Mouse (Mus musculus) adrenal gland, adult 10 weeks (tissue): ENCODE results near the gene Il1rn. TPM values are rescaled to one million over a fixed set of nuclear protein-coding genes. Genes with fewer than 3 reads are reported as not detected.

ENCODE experiments used
- polyA plus RNA-seq: library from polyadenylated mRNA; stranded (reverse); fragments of 350-450 nt; fragmentation: Illumina TruSeq; extraction: RNeasy Lipid Tissue Mini Kit (QIAGEN cat#74804); gene quantifications from one replicate; pipeline ENCODE4 v1.2.3, GENCODE M21; 2014; ENCODE audit warnings: low read depth, low replicate concordance

Il1rn gene
- polyA plus RNA-seq = 0.99 TPM

GRCm38 (mm10) chr2:24336545-24336944, at the start of gene Il1rn:
Gene Il1rn (plus strand): TSS chr2:24336853.

GRCm38 (mm10) chr2:24290896-24291295, 45.8 kb upstream of the Il1rn start, which contains the start of gene Il1f10:
Gene Il1f10 (plus strand): TSS chr2:24291196.

GRCm38 (mm10) chr2:24367030-24367894, 30.6 kb downstream of the Il1rn start, which contains the start of gene Psd4:
Gene Psd4 (plus strand): TSS chr2:24367580.

Other genes with a start within 250 kb of the Il1rn start
- gene Tbpl2, start 240.3 kb upstream of the Il1rn start, polyA plus RNA-seq = not detected
- not detected for gene Il1f8, start 183.7 kb upstream of the Il1rn start, polyA plus RNA-seq
- gene Il1f9, start 150.4 kb upstream of the Il1rn start, polyA plus RNA-seq = not detected
- not detected for gene Il1f6, start 121.4 kb upstream of the Il1rn start, polyA plus RNA-seq
- not detected for gene Il1f5, start 59.9 kb upstream of the Il1rn start, polyA plus RNA-seq
- gene Il1f10, start 45.7 kb upstream of the Il1rn start, polyA plus RNA-seq = not detected
- 1.9 TPM for gene Psd4, start 30.7 kb downstream of the Il1rn start, polyA plus RNA-seq
- not detected for gene Pax8, start 138.7 kb downstream of the Il1rn start, polyA plus RNA-seq